Mouse (Mus musculus) liver, adult 2 months (tissue): ENCODE data around the gene Scly.

Experiments
- CTCF ChIP-seq: fragments of 200-500 bp; IDR thresholded peaks from 2 replicates; pipeline ENCODE4 v1.5.1; 2011; ENCODE audit warnings: low read depth, low read length, control low read depth
- POLR2A ChIP-seq: fragments of 200-500 bp; IDR thresholded peaks from 2 replicates; pipeline ENCODE4 v1.6.1; 2011; ENCODE audit warnings: low read length, control low read depth; ENCODE audit not compliant: insufficient read depth; ENCODE audit errors: extremely low read depth

DNA sequence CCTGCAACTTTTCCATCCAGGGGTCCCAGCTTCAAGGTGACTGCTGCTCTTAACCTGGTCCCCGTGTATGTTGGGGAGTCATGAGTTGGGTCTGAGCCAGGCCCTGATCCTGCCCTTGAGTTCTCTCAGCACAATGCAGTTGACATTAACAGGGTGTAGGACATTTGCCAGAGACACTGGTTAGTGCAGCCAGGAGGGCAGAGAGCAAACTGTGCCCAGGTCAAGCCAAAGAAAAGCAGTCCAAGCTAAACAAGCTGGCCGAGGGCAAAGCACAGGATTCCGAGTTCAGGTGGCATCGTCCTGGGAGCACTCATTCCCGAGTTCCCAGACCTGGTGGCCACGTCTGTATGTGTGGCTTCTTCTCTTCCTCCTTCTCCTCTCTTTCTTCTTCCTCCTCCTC is 19.5 kb downstream of the Scly start:
- TF ChIP-seq CTCF (no peak), POLR2A (no peak)
